Mouse (Mus musculus) 3T3-L1 (cell line): ENCODE measurements around the gene Fibp.

Experiments
- DNase-seq: peaks from one replicate; pipeline ENCODE4 v3.0.0-alpha.2; 2015; ENCODE audit warnings: low read depth, low spot score

The Fibp gene

DNA sequence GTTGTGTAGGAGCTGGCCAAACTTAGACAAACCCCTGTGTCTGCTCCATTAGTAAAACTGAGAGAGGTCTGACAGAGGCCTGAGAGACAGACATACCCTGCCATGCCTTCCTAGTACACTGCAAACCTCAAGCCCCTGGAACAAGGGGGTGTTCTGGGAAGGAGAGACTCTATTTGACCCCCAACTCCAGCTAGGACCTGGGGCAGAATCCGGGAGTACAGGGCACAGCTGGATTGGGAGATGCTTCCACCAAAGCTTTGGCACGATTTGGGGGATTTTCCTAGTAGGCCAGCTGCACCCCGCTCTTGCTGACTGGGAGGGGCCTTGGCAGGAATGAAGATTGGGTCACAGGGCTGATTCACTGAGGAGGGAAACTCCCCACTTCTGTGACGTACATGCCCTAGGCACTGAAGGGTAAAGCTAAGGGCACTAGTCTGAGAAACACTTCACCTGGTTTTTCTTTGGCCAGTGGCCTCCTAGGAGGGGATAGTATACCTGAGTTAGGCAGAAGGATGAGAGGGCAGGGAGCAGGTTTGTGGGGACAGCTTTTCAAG is 28.4 kb upstream of the Fibp start:
- DNase-seq, result peak; percentile 94

DNA sequence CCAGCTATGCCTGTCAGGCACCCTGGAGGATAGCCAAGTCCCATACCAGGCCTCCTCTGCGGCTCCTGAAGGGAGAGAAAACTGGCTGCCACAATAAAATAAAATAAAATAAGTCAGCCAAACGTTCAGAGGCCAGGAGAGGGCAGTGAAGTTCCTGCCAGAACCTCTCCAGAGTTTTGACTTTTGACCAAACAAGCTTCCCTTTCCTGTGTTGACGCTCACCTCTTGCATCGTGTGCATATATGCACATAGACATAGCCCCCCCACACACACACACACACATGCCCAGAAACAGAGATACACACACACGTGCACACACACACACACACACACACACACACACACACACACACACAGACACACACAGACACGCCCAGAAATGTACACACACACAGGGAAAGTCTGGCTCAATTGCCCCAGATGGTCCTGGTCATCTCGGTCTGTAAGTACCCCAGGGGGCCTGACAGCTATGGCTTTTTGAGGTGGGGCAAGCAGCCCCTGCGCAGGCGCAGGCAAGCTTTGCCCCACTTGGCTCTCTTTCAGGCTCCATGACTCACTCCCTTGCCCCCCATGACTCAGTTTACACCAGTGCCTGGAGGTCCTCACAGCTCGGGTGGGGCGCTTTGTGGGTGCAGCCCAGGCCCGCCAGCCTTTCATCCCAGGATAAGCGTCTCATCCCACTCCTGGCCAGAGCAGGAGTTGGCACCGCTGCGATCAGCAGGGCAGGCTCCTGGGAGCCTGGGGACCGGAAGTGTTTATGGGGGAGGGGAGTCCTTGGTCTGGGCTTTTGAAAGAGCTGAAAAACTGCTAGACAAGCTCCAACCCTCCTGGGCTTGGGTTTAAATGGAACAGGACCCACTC is 27.2 kb upstream of the Fibp start:
- DNase-seq, result peak; percentile 97

DNA sequence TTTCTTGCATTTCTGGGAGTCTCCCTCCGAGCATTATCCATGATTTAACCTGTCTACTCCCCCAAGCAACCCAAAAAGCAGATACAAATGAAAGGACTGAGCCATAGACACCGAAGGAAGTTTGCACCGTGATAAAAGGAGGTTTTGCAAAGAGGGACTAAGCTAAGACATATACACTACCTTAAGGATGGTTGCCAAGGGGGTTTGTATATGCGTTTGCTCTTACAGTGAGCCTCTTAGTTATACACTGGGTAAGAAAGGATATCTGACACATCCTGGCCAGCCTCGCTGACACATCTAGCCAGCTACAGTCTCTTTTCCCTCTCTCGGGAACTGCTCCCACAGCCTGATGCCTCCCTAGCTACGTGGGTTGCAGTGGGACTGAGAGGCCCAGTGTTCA is 26.5 kb upstream of the Fibp start:
- DNase-seq, result peak; percentile 68

DNA sequence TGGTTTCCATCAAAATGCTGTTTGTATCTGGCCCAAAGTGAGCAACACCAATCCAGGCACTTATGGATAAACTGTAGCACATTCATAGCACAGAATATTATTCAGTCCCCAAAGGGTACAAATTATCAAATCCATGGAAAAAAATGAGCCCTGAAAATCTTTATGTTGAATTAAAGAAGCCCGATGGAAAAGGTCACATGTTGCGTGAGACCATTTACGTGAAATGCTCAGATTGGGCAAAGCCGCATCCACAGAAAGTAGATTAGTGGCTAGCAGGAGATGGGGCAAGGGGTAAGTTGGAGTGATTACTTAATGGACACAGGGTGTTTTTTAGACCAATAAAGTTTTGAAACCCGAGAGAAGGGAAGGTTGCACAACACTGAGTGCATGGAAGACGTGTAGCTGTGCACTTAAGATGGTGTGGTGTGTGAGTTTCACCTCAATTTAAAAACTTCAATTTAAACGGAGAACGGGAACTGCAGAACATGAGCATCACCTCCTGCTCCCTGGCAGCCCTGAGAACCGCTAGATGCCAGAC is 16.0 kb upstream of the Fibp start:
- peak; percentile 84 for DNase-seq

DNA sequence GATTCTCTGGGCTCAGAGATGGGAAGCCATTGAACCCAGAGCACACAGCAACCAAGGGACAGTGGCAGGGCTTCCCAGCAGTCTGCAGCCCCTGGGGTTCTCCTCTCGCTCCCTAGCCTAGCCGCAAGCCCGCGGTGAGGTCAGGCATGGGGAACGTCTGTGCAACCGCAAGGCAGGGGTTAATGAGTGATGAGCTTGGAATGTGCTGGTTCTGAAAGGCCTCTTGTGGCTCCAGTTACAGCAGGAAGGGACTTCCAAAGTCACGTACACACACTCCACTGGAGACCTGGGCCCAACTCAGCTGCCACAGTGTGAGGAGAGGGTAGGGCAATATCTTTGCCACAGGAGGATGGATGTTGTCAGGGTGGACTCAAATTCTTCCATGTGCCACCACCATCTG is 15.5 kb upstream of the Fibp start:
- DNase-seq, result peak; percentile 98

DNA sequence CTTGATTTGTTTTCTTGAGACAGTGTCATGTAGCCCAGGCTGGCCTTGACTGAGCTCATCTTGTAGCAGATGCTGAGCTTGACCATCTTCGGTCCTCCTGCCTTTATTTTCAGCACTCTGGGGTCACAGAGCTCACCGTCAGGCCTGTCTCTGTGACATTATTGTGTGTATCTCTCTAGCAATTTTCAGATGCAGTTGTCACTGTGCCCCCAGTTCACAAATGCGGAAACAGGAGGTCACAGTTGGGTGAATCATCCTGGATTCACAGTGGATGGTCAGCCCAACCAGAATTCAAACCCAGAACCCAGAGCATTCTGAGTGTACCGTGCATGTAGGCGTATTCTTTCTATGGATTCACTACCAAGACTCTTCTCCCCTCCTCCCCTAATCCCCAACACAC is 14.7 kb upstream of the Fibp start:
- no peak for DNase-seq

DNA sequence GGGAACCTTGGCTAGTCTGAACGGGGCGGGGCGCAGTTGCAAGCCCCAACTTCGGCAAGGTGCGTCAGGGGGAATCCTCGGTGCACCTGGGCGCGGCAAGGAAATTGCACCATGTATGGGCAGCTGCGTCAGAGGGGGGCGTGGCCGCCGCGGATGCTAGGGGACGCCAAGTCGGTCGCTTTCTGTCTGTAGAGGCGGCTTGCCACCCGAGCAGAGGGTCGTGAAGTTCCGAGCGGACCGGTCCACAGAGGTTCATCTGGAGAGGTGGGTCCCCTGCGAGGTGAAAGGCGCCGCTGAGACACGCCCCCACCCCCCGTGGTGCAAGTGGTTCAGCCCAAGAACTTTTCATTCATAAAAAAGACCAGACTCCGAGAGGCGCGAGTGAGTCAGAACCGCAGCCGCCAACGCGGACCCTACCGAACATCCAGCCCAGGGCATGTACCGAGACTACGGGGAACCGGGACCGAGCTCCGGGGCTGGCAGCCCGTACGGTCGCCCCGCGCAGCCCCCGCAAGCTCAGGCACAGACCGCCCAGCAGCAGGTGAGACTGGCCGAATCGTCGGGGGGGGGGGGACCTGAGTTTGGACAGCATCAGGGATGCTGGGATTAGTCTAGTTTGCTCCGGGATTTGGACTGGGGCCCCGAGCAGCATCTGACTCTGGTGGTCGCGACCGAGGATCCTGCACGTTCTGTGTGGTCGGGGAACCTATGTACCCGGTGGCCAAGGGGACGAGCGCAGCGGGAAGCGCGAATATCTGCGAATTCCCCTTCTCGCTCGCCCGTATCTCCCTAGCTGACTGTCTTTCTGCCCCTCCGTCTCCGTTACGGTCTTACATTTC is 12.7 kb upstream of the Fibp start, which contains the start of gene Fosl1:
Fosl1 (plus strand) TSS at position 33 of the 839 bp plus-strand sequence.
- DNase-seq, result peak; percentile 85

DNA sequence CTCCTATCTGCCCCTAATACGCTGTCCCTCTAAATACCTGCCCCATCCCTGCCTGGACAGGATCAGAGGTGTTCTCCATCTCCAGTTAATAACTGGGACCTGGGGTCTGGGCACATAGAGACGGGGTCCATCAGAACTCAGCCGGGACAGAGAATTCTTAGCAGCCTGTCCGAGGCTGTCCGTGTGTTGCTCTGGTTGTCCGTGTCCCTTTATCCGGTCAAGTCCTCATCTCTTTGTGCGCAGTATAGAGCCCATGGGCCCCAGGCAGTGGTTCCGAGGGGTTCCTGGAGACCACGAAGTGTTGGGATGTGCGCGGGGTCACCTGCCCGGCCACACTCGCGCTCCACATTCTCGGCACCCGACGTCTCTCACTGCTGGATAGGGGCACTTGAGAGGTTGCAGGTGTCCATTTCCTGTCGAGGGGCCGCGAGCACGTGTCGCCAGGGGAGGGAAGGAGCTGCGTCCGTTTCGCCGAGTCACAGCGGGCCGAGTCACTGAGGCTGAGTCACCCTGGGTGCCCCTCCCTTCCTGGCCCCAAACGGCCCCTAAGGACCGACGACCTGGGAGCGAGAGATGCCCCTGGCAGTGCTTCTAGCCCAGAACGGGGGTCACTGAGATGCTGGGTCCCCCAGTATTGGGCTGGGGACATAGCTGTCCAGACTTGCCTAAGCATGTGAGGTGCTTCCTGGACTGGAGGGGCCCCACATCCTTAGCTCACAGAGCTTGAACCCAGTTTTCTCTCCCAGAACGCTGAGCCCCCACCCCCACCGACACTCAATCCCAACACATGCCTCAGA is 11.9 kb upstream of the Fibp start:
- DNase-seq, result peak; percentile 80

DNA sequence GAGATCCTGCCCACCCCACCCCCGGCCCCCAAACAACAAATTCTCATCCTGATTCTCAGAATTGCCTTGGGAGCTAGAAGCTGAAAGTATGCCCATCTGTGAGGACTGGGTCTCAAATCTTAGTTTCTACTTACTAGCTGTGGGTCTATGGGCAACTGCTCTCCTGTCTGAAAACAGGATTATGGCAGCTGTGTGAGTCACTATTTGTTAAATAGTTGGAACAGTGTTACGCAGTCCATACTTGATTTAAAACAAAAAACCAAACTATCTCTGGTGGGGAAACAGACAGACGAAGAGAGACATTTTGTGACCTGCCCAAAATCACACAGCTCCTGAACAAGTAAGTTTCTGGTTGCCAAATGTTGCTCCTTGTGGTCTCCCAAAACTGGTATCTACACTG is 10.7 kb upstream of the Fibp start:
- DNase-seq, result peak; percentile 65

DNA sequence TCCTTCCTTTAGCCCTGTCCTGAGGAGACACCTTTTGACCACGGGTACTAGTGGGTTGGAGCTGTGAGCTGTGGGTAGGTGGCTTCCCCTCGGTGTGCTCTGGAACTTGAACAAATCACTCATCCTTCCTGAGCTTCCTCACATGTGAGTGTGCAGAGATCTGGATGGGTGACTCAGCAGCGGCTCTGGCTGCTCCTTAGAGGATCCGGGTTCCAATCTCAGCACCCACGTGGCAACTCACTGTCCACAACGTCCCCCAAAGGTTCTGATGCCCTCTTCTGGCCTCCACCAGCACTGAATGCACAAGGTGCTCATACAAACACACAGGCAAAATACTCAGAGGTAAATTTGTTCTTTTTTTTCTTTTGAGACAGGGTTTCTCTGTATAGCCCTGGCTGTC is 8.6 kb upstream of the Fibp start:
- DNase-seq, result peak; percentile 86

DNA sequence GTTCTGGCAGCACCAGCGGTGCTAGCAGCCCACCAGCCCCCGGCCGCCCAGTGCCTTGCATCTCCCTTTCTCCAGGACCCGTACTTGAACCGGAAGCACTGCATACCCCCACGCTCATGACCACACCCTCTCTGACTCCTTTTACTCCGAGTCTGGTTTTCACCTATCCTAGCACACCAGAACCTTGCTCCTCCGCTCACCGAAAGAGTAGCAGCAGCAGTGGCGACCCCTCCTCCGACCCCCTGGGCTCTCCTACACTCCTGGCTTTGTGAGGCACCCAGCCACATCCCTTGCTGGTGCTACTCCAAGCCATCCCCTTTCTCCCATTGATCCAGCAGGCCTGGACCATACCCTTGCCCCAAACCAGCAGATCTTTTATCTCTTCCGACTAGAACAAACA is 5.4 kb upstream of the Fibp start:
- DNase-seq, result no peak

DNA sequence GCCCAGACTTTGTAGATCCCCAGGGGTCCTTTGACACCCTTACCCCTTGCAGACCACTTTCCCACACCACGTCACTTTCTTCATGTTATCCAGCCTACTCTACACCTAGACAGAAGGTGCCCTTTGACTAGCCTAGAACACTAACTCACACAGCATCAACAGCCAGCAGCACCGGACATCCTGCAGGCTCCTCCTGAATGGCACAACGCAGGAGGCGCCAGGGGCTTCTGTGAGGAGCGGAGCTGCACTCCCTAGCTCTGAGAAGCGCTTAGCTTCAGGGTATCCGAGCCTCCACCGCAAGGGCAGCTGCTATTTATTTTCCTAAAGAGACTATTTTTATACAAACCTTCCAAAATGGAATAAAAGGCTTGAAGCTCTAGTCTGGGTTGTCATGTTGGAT is 4.8 kb upstream of the Fibp start:
- no peak for DNase-seq

DNA sequence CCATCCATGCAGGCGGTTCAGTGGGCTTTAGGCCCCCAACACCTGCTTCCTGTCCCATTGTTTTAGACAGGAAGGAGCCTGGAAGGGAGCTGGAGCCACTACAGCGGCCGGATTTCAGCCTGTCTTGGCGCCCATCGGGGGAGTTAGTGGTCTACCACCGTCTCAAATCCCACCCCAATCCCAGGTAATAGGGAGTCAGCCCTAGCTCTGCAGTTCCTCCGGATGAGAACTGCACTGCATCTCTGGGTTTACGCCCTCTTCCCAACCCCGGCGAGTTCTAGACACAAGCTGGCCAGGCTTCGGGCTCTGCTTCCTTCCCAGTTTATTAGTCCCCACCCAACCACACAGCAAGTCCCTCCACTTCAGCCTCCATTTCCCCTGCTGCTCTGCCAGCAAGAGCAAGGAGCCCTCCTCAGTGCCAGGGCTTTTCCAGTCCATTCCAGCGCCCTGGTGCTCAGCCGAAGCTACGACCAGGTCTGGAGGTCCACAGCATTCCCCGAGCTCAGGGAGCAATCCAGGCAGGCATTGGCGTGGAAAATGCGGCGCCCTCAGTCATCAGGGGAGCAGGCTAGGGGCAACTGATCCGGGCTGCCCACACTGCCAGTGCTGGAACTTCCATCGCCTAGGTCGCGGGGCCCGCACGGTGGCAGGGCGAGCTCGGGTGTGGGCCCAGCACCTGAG is 4.0 kb upstream of the Fibp start:
- peak; percentile 56 for DNase-seq

DNA sequence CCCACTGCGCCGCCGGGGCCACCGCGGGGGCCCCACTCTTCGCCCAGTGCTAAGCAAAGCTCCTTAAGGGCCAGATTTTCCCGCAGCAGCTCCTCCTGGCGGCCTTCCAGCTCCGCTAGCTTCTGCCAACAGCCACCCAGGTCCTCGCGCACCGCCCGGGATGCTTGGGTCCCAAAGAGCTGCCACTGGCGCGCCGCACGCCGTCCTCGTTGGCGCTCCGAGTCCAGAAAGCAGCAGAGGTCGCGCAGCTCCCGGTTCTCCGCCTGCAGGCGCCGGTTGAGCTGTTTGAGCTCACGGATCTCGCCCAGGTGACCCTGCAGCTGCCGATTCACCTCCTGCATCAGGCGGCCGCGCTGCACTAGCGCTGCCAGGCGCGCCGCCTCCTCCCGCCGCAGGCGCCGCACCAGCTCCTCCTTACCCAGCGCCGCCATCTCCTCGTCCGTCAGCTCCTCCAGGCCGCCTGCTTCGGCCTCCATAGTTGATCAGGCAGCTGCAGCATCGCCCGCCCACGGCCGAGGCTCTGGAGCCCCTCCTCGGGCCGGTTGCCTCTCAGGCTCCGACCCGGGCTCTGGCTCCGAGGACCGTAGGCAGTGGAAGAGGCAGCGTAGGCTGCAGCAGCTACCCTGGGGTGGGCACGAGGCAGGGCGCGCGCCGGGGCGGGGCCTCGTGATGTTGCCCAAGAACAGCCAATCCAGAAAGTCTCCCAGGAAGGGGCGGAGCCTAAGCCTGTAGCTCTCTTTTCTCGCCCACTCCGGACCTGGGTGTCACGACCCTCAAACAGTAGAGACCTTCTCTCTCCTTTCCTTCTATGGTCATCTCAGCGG is 3.3 kb upstream of the Fibp start:
- DNase-seq, result peak; percentile 97

DNA sequence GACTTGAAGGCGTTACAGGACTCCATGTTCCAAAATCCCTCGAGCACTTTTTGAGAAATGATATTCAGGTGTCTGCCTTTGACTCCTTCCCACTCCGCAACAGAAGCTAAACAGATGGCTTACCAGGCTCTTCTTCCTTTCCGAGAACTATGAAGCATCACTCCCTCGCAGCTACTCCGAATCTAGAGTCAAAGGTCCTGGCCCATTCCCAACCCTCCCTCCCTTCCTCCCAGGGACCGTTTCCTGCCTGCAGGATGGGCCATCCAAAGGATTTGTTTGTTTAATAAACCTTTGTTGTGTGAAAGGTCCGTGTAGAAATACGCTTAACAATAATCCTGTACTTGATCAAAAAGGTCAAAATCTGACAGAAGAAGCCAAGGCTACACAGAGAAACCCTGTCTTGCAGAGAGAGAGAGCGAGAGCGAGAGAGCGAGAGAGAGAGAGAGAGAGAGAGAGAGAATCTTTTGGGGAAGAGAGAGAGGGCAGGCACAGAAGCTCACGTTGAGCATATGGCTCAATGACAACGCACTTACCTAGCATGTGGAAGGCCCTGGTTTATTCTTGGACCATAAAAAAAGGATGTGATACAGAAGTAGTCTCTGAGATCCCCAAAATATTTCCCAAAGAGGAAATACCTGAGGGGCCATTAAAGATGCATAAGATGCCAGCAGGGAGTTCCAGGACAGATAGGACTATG is 2.5 kb upstream of the Fibp start, which contains the start of gene Ccdc85b:
Ccdc85b (minus strand) TSS at position 149 of the 697 bp plus-strand sequence.
- no peak for DNase-seq

DNA sequence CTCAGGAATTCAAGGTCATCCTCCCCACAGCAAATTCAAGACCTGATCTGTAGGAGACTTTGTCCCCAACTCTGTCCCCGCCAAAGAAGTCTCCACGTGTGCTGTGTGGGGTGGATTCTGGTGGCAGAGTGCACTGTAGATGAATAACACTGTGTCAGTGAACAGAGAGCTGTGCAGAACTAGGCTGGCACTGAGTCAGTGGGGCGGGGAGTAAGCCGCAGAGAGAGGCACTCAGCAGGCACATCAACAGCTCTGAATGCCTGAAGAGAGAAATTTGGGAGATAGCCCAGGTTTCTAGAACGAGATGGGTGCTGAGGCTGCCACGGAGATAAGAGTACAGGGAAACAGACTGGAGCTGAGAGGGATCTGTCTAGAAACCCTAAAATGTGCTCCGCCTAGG is 1.4 kb upstream of the Fibp start:
- peak; percentile 80 for DNase-seq

DNA sequence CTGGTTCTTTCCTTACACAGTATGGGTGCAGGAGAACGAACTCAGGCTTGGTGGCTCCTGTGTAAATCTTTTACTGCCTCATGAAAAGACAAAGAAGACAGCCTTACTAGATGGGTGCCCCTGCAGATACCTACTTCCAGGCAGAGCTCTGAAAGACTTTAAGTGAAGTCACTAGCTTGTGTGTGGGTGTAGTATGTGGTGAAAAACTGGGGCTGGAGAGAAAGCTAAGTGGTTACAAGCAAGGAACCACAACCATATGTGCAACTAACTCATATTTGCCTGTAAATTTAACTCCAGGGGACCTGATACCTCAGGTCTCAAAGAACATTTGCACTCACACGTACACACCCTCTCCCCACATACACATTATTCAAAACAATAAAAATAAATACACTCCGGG is 519 bp upstream of the Fibp start:
- DNase-seq, result peak; percentile 43

DNA sequence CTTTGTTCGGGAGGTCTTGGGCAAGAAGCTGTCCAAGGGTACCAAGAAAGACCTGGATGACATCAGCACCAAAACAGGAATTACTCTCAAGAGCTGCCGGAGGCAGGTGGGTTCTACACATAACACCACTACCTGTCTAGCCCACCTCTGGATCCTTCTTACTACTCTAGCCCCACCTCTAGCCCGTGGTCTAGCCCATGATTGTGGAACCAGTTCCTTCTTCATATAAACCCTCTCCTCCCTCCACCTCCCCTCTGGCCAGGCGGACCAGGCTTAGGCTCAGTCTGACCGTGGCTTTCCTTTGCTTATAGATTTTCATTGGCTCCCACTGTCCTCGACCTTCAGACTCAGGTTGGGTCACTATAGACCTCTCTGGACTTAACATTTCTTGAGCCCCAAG is 996 bp downstream of the Fibp start:
- no peak for DNase-seq

DNA sequence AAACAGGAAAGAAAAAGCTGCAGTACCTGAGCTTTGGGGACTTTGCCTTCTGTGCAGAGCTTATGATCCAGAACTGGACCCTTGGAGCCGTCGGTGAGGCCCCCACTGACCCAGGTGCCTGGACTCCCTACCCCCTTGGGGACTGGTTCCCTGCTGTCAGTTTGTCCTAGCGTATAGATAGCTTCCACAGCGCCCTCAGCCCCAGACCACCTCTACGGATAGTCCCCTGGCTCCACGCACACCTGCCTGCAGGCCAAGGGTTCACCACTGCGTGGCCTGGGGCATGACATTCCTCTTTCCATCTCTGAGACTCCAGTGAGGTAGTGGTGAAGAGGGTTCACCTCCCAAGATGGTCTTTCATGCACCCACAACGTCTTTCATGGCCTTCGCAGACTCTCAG is 2.8 kb downstream of the Fibp start:
- no peak for DNase-seq
